Mouse (Mus musculus) midbrain, embryonic 10.5 days (tissue): ENCODE results near the gene Trim28. TPM values are rescaled to one million over a fixed set of nuclear protein-coding genes. Genes with fewer than 3 reads are reported as not detected.
"Not testable (repeated sequence)": the region's sequence is repeated elsewhere in the genome, so short reads cannot be mapped to it uniquely, and the experiment has no call there.

ENCODE experiments used
- DNase-seq: peaks from one replicate; pipeline ENCODE4 v3.0.0-alpha.2; 2017; ENCODE audit warnings: low spot score
- H3K27ac ChIP-seq: fragments of 300-500 bp; sonication (generic); replicated peaks from 2 replicates; pipeline ENCODE4 v1.5.1; 2016; ENCODE audit warnings: mild to moderate bottlenecking
- H3K27me3 ChIP-seq: fragments of 300-500 bp; sonication (generic); 2 replicates; pipeline ENCODE4 v1.6.1; 2016; ENCODE audit warnings: low read depth, mild to moderate bottlenecking; ENCODE audit not compliant: poor library complexity, severe bottlenecking
- H3K36me3 ChIP-seq: fragments of 300-500 bp; sonication (generic); 2 replicates; pipeline ENCODE4 v1.6.1; 2016; ENCODE audit warnings: mild to moderate bottlenecking, moderate library complexity
- H3K4me1 ChIP-seq: fragments of 300-500 bp; sonication (generic); 2 replicates; pipeline ENCODE4 v1.6.1; 2016
- H3K4me3 ChIP-seq: fragments of 300-500 bp; sonication (generic); 2 replicates; pipeline ENCODE4 v1.5.1; 2016; ENCODE audit warnings: mild to moderate bottlenecking, moderate library complexity
- H3K9me3 ChIP-seq: fragments of 300-500 bp; sonication (generic); replicated peaks from 2 replicates; pipeline ENCODE4 v1.6.1; 2016; ENCODE audit warnings: mild to moderate bottlenecking
- WGBS: fragments of 180-500 bp; shearing (Covaris S2); methylation state at CpG from one replicate; pipeline ENCODE4 v1.1.7; 2016; 5-methylcytosine and 5-hydroxymethylcytosine counted together
- polyA plus RNA-seq: library from polyadenylated mRNA; unstranded; fragments of >200 nt; fragmentation: Nextera tagmentation; extraction: Ambion mirVana; gene quantifications from 2 replicates; pipeline ENCODE4 v1.2.1, GENCODE M21; 2016

The Trim28 gene
- polyA plus RNA-seq, 1 experiment from 2014 or later, result 398 TPM

- Histone ChIP-seq H3K36me3 (no peaks in the 10 kb centered on the region), H3K4me1 (peaks cover 13% of the 10 kb centered on the region), H3K9me3 (no peaks in the 10 kb centered on the region), H3K27me3 (no peaks in the 10 kb centered on the region), H3K27ac (no peak overlapping the region), H3K4me3 (no peak overlapping the region)
- DNase-seq, result no peak
- WGBS, result 58% methylated on average over 8 of the region's 8 CpGs
Measured at GRCm38 (mm10) chr7:13056913-13057700, 58.2 kb downstream of the Trim28 start.

GRCm38 (mm10) chr7:13059536-13059935, 60.6 kb downstream of the Trim28 start:
- Histone ChIP-seq H3K4me1 (peaks cover 5% of the 10 kb centered on the region; the same call in 1 of the 2 replicates), H3K9me3 (peaks cover 9% of the 10 kb centered on the region; the same call in 1 of the 2 replicates), H3K36me3 (no peaks in the 10 kb centered on the region), H3K4me3 (no peak overlapping the region), H3K27ac (no peak overlapping the region), H3K27me3 (no peaks in the 10 kb centered on the region)
- 88% methylated on average over 9 of the region's 9 CpGs for WGBS
- DNase-seq, result no peak

- H3K4me1 ChIP-seq, H3K27me3 ChIP-seq, H3K27ac ChIP-seq, H3K4me3 ChIP-seq, H3K36me3 ChIP-seq, DNase-seq: not testable (repeated sequence)
- 61% methylated on average over 2 of the region's 2 CpGs for WGBS
- peaks cover 15% of the 10 kb centered on the region; the same call in 1 of the 2 replicates for H3K9me3 ChIP-seq
Measured at GRCm38 (mm10) chr7:13063399-13063798, 64.5 kb downstream of the Trim28 start.

- H3K4me3 ChIP-seq, result no peak overlapping the region
- H3K36me3 ChIP-seq, result no peaks in the 10 kb centered on the region
- WGBS, result 58% methylated on average over 5 of the region's 5 CpGs
- no peaks in the 10 kb centered on the region for H3K27me3 ChIP-seq
- H3K4me1 ChIP-seq, result no peaks in the 10 kb centered on the region
- no peak overlapping the region for H3K27ac ChIP-seq
- no peak for DNase-seq
- H3K9me3 ChIP-seq, result 0 out of 2 replicates have a peak, but pooled peaks cover 4% of the 10 kb centered on the region
Measured at GRCm38 (mm10) chr7:13072293-13072692, 73.4 kb downstream of the Trim28 start.

Other genes with a start within 250 kb of the Trim28 start
- gene Zscan18, start 195.5 kb upstream of the Trim28 start, polyA plus RNA-seq, result 10.4 and 13.7 TPM in 2 replicates
- gene Zfp329, start 180.3 kb upstream of the Trim28 start, polyA plus RNA-seq, result 17.3 and 20.4 TPM in 2 replicates
- 28.3 and 34.0 TPM in 2 replicates for gene Zfp110, start 164.4 kb upstream of the Trim28 start, polyA plus RNA-seq
- 5.5 and 5.7 TPM in 2 replicates for gene Zfp128, start 117.9 kb upstream of the Trim28 start, polyA plus RNA-seq
- gene Zscan22, start 101.3 kb upstream of the Trim28 start, polyA plus RNA-seq, result 16.3 and 17.7 TPM in 2 replicates
- gene Rps5, start 76.8 kb upstream of the Trim28 start, polyA plus RNA-seq, result 886 and 1,011 TPM in 2 replicates
- 0.47 and 0.83 TPM in 2 replicates for gene Rnf225, start 71.7 kb upstream of the Trim28 start, polyA plus RNA-seq
- 11.4 and 13.2 TPM in 2 replicates for gene Zfp324, start 33.3 kb upstream of the Trim28 start, polyA plus RNA-seq
- 18.0 and 19.4 TPM in 2 replicates for gene Zfp446, start 21.3 kb upstream of the Trim28 start, polyA plus RNA-seq
- 0.05 and 0.07 TPM in 2 replicates for gene Slc27a5, start 922 bp upstream of the Trim28 start, polyA plus RNA-seq
- gene Zbtb45, start 10.9 kb downstream of the Trim28 start, polyA plus RNA-seq, result 32.7 and 36.4 TPM in 2 replicates
- gene Chmp2a, start 35.7 kb downstream of the Trim28 start, polyA plus RNA-seq, result 113 and 133 TPM in 2 replicates
- 84.5 and 103 TPM in 2 replicates for gene Ube2m, start 39.2 kb downstream of the Trim28 start, polyA plus RNA-seq
- gene Mzf1, start 55.6 kb downstream of the Trim28 start, polyA plus RNA-seq, result 3.3 and 4.5 TPM in 2 replicates
- not detected in 2 replicates for gene Vmn1r85, start 96.1 kb downstream of the Trim28 start, polyA plus RNA-seq
- not detected in 2 replicates for gene Vmn1r86, start 120.8 kb downstream of the Trim28 start, polyA plus RNA-seq
- gene Vmn1r87, start 141.0 kb downstream of the Trim28 start, polyA plus RNA-seq, result not detected in 2 replicates
- 0.02 TPM in 1 of 2 replicates, not detected in the other for gene Vmn1r88, start 160.5 kb downstream of the Trim28 start, polyA plus RNA-seq
- gene Vmn1r89, start 213.9 kb downstream of the Trim28 start, polyA plus RNA-seq, result not detected in 2 replicates